Mouse (Mus musculus) splenic B cell, adult 2 months (primary cell): ENCODE data around the gene Leng1.

ENCODE experiments used
- DNase-seq: peaks from one replicate; pipeline ENCODE4 v3.0.0-alpha.2; 2011; ENCODE audit warnings: low read depth, low spot score
- H3K27me3 ChIP-seq: 2 replicates; pipeline ENCODE4 v1.6.1; 2012; ENCODE audit warnings: mild to moderate bottlenecking, low read length, moderate library complexity, mixed read lengths; ENCODE audit not compliant: control insufficient read depth, poor library complexity, insufficient read depth, severe bottlenecking
- H3K36me3 ChIP-seq: 2 replicates; pipeline ENCODE4 v1.6.1; 2012; ENCODE audit warnings: mild to moderate bottlenecking, low read length, moderate library complexity, mixed read lengths; ENCODE audit not compliant: control insufficient read depth, poor library complexity, insufficient read depth, severe bottlenecking

Leng1 gene

GRCm38 (mm10) chr7:3617242-3617995 lies 48.2 kb downstream of the Leng1 start, which contains the start of gene Ndufa3:
Gene Ndufa3 (plus strand): TSS chr7:3617373.
- Histone ChIP-seq H3K27me3 (no peaks in the 10 kb centered on the region), H3K36me3 (peaks cover 3% of the 10 kb centered on the region; the same call in 1 of the 2 replicates)
- DNase-seq, result peak; percentile 94

- DNase-seq, result no peak
- peaks cover 2% of the 10 kb centered on the region; the same call in 1 of the 2 replicates for H3K36me3 ChIP-seq
- H3K27me3 ChIP-seq, result no peaks in the 10 kb centered on the region
Measured at GRCm38 (mm10) chr7:3616389-3617241, 49.0 kb downstream of the Leng1 start.

- DNase-seq, result no peak
- no peaks in the 10 kb centered on the region for H3K27me3 ChIP-seq
- H3K36me3 ChIP-seq, result peaks cover 2% of the 10 kb centered on the region; the same call in 1 of the 2 replicates
Measured at GRCm38 (mm10) chr7:3616057-3616388, 49.6 kb downstream of the Leng1 start, which contains the start of gene Oscar. Gene Oscar (minus strand): TSS chr7:3616157.

GRCm38 (mm10) chr7:3614021-3614420 lies 51.6 kb downstream of the Leng1 start:
- DNase-seq, result no peak
- Histone ChIP-seq H3K27me3 (no peaks in the 10 kb centered on the region), H3K36me3 (no peaks in the 10 kb centered on the region)

- Histone ChIP-seq H3K36me3 (no peaks in the 10 kb centered on the region), H3K27me3 (0 out of 2 replicates have a peak, but pooled peaks cover 1% of the 10 kb centered on the region)
- no peak for DNase-seq
Measured at GRCm38 (mm10) chr7:3611006-3611405, 54.6 kb downstream of the Leng1 start.

GRCm38 (mm10) chr7:3610437-3610836 lies 55.2 kb downstream of the Leng1 start:
- no peaks in the 10 kb centered on the region for H3K36me3 ChIP-seq
- H3K27me3 ChIP-seq, result 0 out of 2 replicates have a peak, but pooled peaks cover 1% of the 10 kb centered on the region
- DNase-seq, result no peak
